ENCODE assay signal across 9 mouse cellular contexts in genomic region chr1:58794705-58795104, GRCm38 (mm10). TPM values are rescaled to one million over a fixed set of nuclear protein-coding genes. Genes with fewer than 3 reads are reported as not detected.
DNase-seq lines count a peak whose midpoint lies in the region; ATAC-seq and TF ChIP-seq lines count a peak whose summit lies in the region.
"Had no signal": no experiment of that assay in that cellular context is flagged by ENCODE, and none has a peak within 500 bp of the region (broad histone marks: within the 10 kb centered on the region; RNA-seq: fewer than 3 reads in every experiment).

No protein-coding gene starts in this region.

- peak overlapping the region; percentile 75; the same call in 1 of the 2 replicates for H3K27ac ChIP-seq in heart, embryonic 13.5 days (replicated peaks)
- H3K27ac ChIP-seq in neural tube, embryonic 12.5 days: no peak overlapping the region
- H3K27ac ChIP-seq in limb, embryonic 11.5 days (replicated peaks; ENCODE audit: low read depth, low read length): no peak overlapping the region
- peak overlapping the region; percentile 90 for H3K27ac ChIP-seq in stomach, postnatal 0 days (replicated peaks)
- H3K27ac ChIP-seq: midbrain, embryonic 12.5 days had no signal

- intact Hi-C loops in heart, postnatal 14 days (cut with DNase I): no loop called here

- TF ChIP-seq CTCF in stomach, postnatal 0 days (IDR thresholded peaks at IDR 0.05; ENCODE audit: low read depth): no peak

- H3K36me3 ChIP-seq in heart, embryonic 13.5 days: peaks cover 8% of the 10 kb centered on the region
- H3K36me3 ChIP-seq in neural tube, embryonic 12.5 days: no peaks in the 10 kb centered on the region
- 0 out of 2 replicates have a peak, but pooled peaks cover 3% of the 10 kb centered on the region for H3K36me3 ChIP-seq in limb, embryonic 11.5 days (ENCODE audit: control insufficient read depth, insufficient read depth, low read length)
- no peaks in the 10 kb centered on the region for H3K36me3 ChIP-seq in stomach, postnatal 0 days (ENCODE audit: control insufficient read depth, insufficient read depth, low read length)
- H3K36me3 ChIP-seq: midbrain, embryonic 12.5 days had no signal

- ATAC-seq in heart, embryonic 13.5 days (ENCODE audit: extremely low read depth, insufficient number of reproducible peaks, low FRiP score, low TSS enrichment): no peak
- no peak for ATAC-seq in neural tube, embryonic 12.5 days (ENCODE audit: low FRiP score, low read depth)
- 0 out of 2 replicates have a peak, but pooled peaks have one; percentile 17 for ATAC-seq in limb, embryonic 11.5 days (ENCODE audit: insufficient number of reproducible peaks, low FRiP score, low TSS enrichment, low read depth)
- no peak for ATAC-seq in stomach, postnatal 0 days (ENCODE audit: low FRiP score, low TSS enrichment)

- H3K4me1 ChIP-seq in heart, embryonic 13.5 days: peaks cover 10% of the 10 kb centered on the region
- H3K4me1 ChIP-seq in neural tube, embryonic 12.5 days: peaks cover 3% of the 10 kb centered on the region; the same call in 1 of the 2 replicates
- no peaks in the 10 kb centered on the region for H3K4me1 ChIP-seq in limb, embryonic 11.5 days (ENCODE audit: control insufficient read depth, insufficient read depth, low read length)
- no peaks in the 10 kb centered on the region for H3K4me1 ChIP-seq in stomach, postnatal 0 days (replicated peaks; ENCODE audit: control insufficient read depth, insufficient read depth)

- H3K27me3 ChIP-seq in heart, embryonic 13.5 days (replicated peaks): no peaks in the 10 kb centered on the region
- peaks cover 5% of the 10 kb centered on the region for H3K27me3 ChIP-seq in neural tube, embryonic 12.5 days (replicated peaks)
- no peaks in the 10 kb centered on the region for H3K27me3 ChIP-seq in limb, embryonic 11.5 days (ENCODE audit: control insufficient read depth, insufficient read depth, low read length)
- H3K27me3 ChIP-seq in stomach, postnatal 0 days (ENCODE audit: control insufficient read depth, insufficient read depth, low read length): no peaks in the 10 kb centered on the region

- 44% methylated on average over 2 of the region's 2 CpGs for WGBS in heart, embryonic 13.5 days
- 60% methylated on average over 2 of the region's 2 CpGs for WGBS in neural tube, embryonic 12.5 days
- WGBS in limb, embryonic 11.5 days: 71% methylated on average over 2 of the region's 2 CpGs
- WGBS in stomach, postnatal 0 days: 49% methylated on average over 2 of the region's 2 CpGs

- no peak for TF ChIP-seq EP300 in stomach, postnatal 0 days (optimal IDR thresholded peaks at IDR 0.05)

- H3K4me3 ChIP-seq in heart, embryonic 13.5 days: peak overlapping the region; percentile 84
- H3K4me3 ChIP-seq in neural tube, embryonic 12.5 days: no peak overlapping the region
- H3K4me3 ChIP-seq in limb, embryonic 11.5 days (ENCODE audit: low read depth, low read length): no peak overlapping the region; the same call in 1 of the 2 replicates
- H3K4me3 ChIP-seq in stomach, postnatal 0 days (ENCODE audit: low read depth, low read length): peak overlapping the region; percentile 62

- peak overlapping the region; percentile 93 for H3K9ac ChIP-seq in heart, embryonic 13.5 days
- H3K9ac ChIP-seq in neural tube, embryonic 12.5 days: no peak overlapping the region
- H3K9ac ChIP-seq in limb, embryonic 11.5 days (ENCODE audit: low read length): no peak overlapping the region
- no peak overlapping the region for H3K9ac ChIP-seq in stomach, postnatal 0 days (ENCODE audit: low read length)

- no peaks in the 10 kb centered on the region for H3K9me3 ChIP-seq in heart, embryonic 13.5 days
- 0 out of 2 replicates have a peak, but pooled peaks cover 3% of the 10 kb centered on the region for H3K9me3 ChIP-seq in neural tube, embryonic 12.5 days
- H3K9me3 ChIP-seq in limb, embryonic 11.5 days (ENCODE audit: control insufficient read depth, low read length): no peaks in the 10 kb centered on the region
- H3K9me3 ChIP-seq in stomach, postnatal 0 days (ENCODE audit: control insufficient read depth, low read length): no peaks in the 10 kb centered on the region
- H3K9me3 ChIP-seq: midbrain, embryonic 12.5 days had no signal

- no peak for DNase-seq in heart, postnatal 14 days
- DNase-seq in neural tube, embryonic 10.5 days (ENCODE audit: extremely low spot score, low spot score): no peak
- DNase-seq in limb, embryonic 11.5 days (ENCODE audit: low spot score): no peak
- no peak for DNase-seq in stomach, postnatal 0 days (ENCODE audit: low spot score)
- DNase-seq in retina, embryonic 14.5 days (ENCODE audit: low spot score): no peak
- no peak for DNase-seq in c-Kit-positive CD71-positive TER-119-positive erythroid progenitor cells, embryonic 14.5 days (ENCODE audit: low spot score)

- H3K4me2 ChIP-seq in heart, embryonic 13.5 days: peak overlapping the region; percentile 88
- H3K4me2 ChIP-seq in neural tube, embryonic 12.5 days (replicated peaks): peak overlapping the region; percentile 84
- H3K4me2 ChIP-seq in limb, embryonic 11.5 days (ENCODE audit: low read depth, severe bottlenecking): peak overlapping the region; percentile 60; the same call in 1 of the 2 replicates
- peak overlapping the region; percentile 68; the same call in 1 of the 2 replicates for H3K4me2 ChIP-seq in stomach, postnatal 0 days (replicated peaks; ENCODE audit: low read depth)

RNA-seq across cellular contexts. Expression of gene Casp8, which starts 0.5 kb away (rescaled TPM):
- polyA plus RNA-seq in heart, embryonic 13.5 days (2015; fragmentation: Nextera tagmentation; extraction: Ambion mirVana): 18.4 and 18.7 TPM in 2 replicates
- total RNA-seq in heart, postnatal 14 days (2021): 10 to 100 TPM in 1 of 2 experiments, 1 to 10 TPM in 1; 9.1 to 11.1 TPM
- polyA plus RNA-seq in neural tube, embryonic 12.5 days (2016; fragmentation: Nextera tagmentation; extraction: Ambion mirVana): 11.3 and 13.5 TPM in 2 replicates
- 18.8 and 18.9 TPM in 2 replicates for polyA plus RNA-seq in limb, embryonic 11.5 days (2014; fragmentation: Nextera tagmentation; extraction: Ambion mirVana)
- polyA plus RNA-seq in stomach, postnatal 0 days (2015; fragmentation: Nextera tagmentation; extraction: Ambion mirVana): 36.6 and 37.0 TPM in 2 replicates

Comparison
In these comparisons a context has a peak if more than half of its experiments do, and no peak if none do; other contexts are left out.
1. H3K27ac ChIP-seq: peak in heart, embryonic 13.5 days (single experiment) and stomach, postnatal 0 days (single experiment); none in neural tube, embryonic 12.5 days (single experiment) and limb, embryonic 11.5 days (single experiment).
2. H3K4me3 ChIP-seq: peak in heart, embryonic 13.5 days (single experiment) and stomach, postnatal 0 days (single experiment); none in neural tube, embryonic 12.5 days (single experiment) and limb, embryonic 11.5 days (single experiment).
3. Peak in every context shown above with its lines, with median percentiles within 50 percentile points of each other: H3K4me2 ChIP-seq.